Mouse (Mus musculus): ENCODE results near the gene Pdxdc1.
"Not testable (repeated sequence)": the region's sequence is repeated elsewhere in the genome, so short reads cannot be mapped to it uniquely, and the experiment has no call there.

Pdxdc1 gene

GRCm38 (mm10) chr16:13902888-13903483 lies at the start of gene Pdxdc1, which contains the start of gene Mpv17l:
TSS of gene Pdxdc1 (minus strand) at chr16:13903131.
TSS of gene Mpv17l (plus strand) at chr16:13903161.
- DNase-seq (ENCODE audit: extremely low spot score, low spot score), result peak; percentile 98

DNA sequence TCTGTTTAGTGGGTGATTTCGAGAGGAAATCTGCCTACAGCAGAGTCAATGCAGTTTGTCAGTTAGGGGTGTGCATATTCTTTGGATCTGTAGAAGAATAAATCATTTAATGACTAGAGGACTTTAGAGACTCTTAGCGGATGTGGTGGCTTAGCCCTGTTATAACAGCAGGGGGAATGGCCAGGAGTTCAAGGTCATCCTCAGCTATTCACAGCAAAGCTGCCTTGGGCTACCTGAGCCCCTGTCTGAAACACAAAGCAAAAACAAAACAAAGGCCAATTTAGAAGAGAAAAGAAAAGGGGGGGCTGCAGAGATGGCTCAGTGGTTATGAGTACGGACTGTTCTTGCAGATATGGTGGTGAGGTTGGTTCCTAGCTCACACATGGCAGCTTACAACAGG lies 48.3 kb upstream of the Pdxdc1 start:
- no peak for DNase-seq (ENCODE audit: extremely low spot score, low spot score)

GRCm38 (mm10) chr16:13946306-13946705 lies 43.4 kb upstream of the Pdxdc1 start:
- no peak for DNase-seq (ENCODE audit: extremely low spot score, low spot score)

DNA sequence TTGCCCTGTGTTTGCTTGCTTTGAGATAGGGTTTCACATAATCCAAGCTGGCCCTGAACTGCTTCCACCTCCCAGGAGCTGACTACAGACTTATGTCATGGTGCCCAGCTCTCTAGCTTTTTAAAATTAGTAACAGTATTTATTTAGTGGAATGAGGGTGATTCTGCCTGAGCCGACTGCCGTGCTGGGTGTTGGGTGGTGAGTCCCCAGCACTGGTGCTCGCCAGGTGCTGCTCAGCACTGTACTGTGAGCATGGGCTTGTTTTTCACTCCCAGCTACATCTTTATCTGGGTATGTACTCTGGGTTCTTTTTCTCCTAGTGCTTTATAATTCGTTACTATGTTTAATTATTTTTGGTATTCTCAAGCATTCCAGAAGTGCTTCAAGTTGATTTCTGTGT lies 42.2 kb upstream of the Pdxdc1 start:
- no peak for DNase-seq (ENCODE audit: extremely low spot score, low spot score)

DNA sequence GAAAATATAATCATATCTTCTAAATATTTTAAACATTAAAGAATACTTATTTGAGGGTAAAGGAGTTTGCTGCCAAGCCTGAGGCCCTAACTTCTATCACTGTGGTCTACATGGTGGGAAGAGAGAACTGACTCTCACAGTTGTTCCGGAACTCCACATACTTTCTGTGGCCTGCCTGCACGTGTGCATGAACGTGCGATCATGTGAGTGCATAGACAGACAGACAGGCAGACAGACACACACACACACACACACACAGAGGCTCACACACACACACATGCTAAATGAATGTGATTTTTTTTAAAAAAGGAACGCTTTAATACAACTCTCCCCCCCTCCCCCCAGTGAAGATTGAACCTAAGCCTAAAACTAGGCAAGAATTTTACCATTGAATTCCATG lies 41.8 kb upstream of the Pdxdc1 start:
- no peak for DNase-seq (ENCODE audit: extremely low spot score, low spot score)

- no peak for DNase-seq (ENCODE audit: extremely low spot score, low spot score)
These were observed 41.2 kb upstream of the Pdxdc1 start for GRCm38 (mm10) chr16:13944178-13944577.

GRCm38 (mm10) chr16:13940847-13941395 lies 38.0 kb upstream of the Pdxdc1 start:
- DNase-seq (ENCODE audit: extremely low spot score, low spot score), result no peak

DNA sequence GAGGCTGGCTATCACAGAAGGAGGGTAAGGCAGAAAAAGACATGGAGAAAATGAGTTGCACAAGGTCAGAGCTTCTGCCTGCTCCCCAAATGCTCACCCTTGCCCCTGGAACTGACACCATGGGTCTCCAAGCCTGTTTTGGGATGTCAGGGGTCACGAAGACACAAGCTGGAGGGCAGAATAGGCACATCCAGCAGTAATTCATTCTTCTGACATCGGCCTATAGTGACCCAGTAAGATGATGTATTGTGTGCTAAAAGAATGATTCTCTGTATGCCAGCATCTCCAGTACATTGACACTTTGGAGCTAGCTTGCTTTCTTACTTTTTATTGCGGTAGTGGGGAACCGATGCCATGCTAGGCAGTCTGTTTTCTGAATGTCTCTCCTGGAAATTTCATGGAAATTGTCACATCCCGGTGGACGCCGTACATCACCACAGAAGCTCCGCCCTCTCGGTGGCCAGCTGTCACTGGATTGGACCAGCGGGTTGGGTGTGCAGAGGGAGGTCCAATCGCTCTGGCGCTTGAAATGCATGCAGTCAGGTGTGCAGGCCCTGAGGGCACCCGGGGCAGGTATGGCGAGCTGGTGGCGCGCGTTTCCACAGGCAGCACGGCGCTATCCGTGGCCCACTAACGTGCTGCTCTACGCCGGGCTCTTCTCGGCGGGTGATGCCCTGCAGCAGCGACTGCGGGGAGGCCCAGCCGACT lies 37.4 kb upstream of the Pdxdc1 start:
- peak; percentile 65 for DNase-seq (ENCODE audit: extremely low spot score, low spot score)

- DNase-seq (ENCODE audit: extremely low spot score, low spot score), result no peak
These were observed 24.6 kb upstream of the Pdxdc1 start for GRCm38 (mm10) chr16:13927456-13928075.

DNA sequence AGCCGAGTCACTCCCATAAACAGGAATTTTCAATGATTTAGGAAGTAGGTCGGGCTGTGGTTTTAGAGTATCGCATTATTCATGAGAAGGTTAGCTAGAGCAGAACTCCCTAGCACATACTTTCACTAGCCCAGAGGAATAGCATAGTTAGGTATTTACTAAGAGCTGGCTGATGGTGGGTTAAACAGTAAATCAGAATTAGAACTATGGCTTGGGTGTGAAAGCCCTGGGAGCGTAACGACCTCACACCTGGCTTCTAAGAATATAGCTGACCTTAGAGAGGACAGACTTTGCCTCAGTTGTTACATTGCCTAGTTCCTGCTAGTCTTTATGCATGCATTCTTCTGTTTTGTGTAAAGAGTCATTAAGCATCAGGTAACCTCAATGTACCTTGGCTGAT lies 20.0 kb upstream of the Pdxdc1 start:
- DNase-seq (ENCODE audit: extremely low spot score, low spot score), result not testable (repeated sequence)

DNA sequence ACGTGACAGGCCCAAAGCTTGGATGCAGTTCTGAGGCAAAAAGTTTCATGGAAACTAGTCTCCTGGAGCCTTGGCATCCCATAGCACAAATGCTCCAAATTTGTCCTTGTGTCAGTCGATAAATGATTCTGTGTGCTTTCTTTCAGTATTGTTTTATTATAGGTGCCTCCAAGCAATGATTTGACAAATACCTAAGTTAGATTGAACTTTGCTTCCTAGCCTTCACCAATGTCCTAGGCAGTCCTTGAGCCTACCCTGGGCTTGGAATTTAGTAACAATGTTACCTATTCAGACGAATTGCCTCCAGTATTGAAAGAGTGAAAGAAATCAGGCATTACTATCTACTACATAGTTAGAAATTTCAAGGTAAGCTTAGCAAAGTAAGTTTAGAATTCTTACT lies 19.6 kb upstream of the Pdxdc1 start:
- not testable (repeated sequence) for DNase-seq (ENCODE audit: extremely low spot score, low spot score)

GRCm38 (mm10) chr16:13921781-13922180 lies 18.9 kb upstream of the Pdxdc1 start:
- no peak for DNase-seq (ENCODE audit: extremely low spot score, low spot score)

GRCm38 (mm10) chr16:13921063-13921462 lies 18.1 kb upstream of the Pdxdc1 start:
- no peak for DNase-seq (ENCODE audit: extremely low spot score, low spot score)

DNA sequence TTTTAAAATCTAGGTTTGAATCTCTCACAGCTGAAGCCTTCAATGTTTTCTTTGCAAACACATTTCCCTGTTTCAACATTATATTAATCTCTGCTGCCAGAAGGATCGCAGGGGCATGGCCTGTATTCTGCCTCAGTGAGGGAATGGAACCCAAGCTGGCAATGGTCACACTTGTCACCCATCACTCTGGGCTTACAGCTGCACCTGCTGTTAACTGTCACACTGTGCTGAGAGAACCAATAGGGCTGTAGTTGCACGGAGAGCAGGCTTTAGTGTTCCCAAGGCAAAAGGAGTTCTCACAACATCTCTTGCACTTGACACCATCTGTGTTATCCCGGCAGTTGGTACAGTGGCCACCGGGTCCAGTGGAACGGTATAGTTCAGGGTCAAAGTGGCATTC lies 17.2 kb upstream of the Pdxdc1 start:
- no peak for DNase-seq (ENCODE audit: extremely low spot score, low spot score)

DNA sequence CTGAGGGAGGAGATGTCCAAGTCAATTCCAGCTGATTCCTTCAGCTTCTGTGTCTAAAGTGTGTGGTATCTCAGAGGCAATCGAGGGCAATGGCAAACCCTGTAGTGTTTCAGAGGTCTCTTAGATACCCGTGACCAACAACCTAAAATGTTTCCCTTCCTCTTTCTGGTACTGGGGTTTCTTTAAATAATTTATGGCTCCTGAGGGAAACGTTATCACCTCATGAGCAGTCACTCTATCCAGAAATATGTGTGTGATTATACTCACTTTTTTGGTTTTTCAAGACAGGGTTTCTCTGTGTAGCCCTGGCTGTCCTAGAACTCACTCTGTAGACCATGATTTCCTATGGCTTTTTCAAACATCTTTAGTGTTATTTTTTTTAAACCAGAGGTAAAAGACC lies 4.4 kb upstream of the Pdxdc1 start:
- no peak for DNase-seq (ENCODE audit: extremely low spot score, low spot score)

DNA sequence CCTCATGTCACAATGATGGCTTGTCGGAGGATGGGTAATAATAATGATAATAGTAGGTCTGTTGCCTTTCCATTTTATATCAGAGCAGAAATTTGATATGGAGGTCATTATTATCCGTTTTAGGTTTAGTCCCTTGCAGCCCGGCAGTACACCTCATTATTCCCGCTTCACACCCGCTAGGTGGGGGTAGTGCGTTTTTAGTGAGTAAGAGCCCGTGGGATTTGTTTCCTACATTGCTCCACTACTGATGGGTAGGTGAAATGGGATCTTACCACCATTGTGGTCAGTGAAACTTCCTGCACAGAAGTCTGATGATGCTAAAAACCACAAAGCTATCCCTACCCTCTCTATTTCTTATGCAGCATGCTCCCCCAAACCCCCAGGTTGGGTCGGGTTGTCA lies 557 bp upstream of the Pdxdc1 start:
- no peak for DNase-seq (ENCODE audit: extremely low spot score, low spot score)

- no peak for DNase-seq (ENCODE audit: extremely low spot score, low spot score)
These were observed 517 bp downstream of the Pdxdc1 start for GRCm38 (mm10) chr16:13902397-13902831.

DNA sequence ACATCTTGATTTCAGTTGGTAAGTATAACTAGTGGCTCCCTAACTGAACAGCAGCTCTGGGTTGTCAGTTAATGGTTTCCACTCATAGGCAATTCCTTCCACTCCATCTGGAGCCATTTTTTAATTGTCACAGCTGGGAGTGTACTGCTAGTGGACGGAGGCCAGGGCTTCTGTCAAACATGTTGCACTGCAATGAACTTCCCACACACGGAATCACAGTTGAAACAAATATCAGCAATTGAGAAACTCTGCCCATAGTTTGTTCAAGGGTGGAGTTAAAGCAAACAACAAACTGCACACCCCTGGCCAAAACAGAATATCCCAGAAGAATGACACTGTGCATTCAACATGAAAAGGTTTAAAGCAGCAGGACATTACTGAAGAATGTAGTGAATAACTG lies 4.0 kb downstream of the Pdxdc1 start:
- DNase-seq (ENCODE audit: extremely low spot score, low spot score), result no peak

DNA sequence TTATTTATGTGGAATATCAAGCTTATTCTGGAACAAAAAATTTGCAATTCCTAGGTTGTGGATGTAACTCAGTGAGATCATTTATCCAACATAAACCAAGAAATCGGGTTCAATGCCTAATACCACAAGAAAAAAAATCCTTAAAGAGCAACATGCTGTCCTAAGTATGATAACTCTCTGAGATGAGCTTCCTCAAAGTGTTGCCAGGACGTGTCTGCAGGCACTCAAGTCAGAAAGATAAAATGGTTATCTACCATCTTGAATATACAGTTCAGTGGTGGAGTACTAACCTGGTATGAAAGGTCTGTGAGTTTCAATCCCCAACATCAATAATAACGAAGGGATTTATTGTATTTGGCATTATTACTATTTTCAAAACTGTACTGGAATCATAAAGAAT lies 6.6 kb downstream of the Pdxdc1 start:
- DNase-seq (ENCODE audit: extremely low spot score, low spot score), result no peak

GRCm38 (mm10) chr16:13895740-13896139 lies 7.2 kb downstream of the Pdxdc1 start:
- DNase-seq (ENCODE audit: extremely low spot score, low spot score), result no peak

DNA sequence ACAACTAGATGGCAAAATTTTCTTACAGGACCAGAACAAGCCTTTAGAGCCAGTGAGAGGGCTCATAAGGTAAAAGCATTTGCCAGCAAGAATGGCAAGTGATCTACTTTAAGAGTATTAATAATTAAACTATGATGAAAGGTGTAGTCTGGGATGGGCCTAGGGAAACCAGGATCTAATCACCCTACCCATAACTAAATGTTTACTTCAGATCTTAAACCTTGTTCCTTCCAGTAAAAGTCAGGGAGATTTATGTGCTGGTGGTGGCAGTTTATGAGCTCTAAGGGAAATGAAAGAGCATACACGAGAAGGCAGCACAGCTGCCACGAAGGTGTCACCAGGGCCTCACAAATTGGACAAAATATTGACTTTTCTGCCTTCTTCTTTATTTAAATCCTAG lies 8.8 kb downstream of the Pdxdc1 start:
- no peak for DNase-seq (ENCODE audit: extremely low spot score, low spot score)

- no peak for DNase-seq (ENCODE audit: extremely low spot score, low spot score)
These were observed 10.1 kb downstream of the Pdxdc1 start for GRCm38 (mm10) chr16:13892850-13893249.

Measured in neural tube, embryonic 10.5 days (tissue).